Mouse (Mus musculus): ENCODE measurements at regions not wholly inside any gene's neighbourhood (a gene's known extent, or its start where the extent isn't known, plus 50 kb on each side); places are given as distances from the start of the nearest gene placed in this dataset.

DNA sequence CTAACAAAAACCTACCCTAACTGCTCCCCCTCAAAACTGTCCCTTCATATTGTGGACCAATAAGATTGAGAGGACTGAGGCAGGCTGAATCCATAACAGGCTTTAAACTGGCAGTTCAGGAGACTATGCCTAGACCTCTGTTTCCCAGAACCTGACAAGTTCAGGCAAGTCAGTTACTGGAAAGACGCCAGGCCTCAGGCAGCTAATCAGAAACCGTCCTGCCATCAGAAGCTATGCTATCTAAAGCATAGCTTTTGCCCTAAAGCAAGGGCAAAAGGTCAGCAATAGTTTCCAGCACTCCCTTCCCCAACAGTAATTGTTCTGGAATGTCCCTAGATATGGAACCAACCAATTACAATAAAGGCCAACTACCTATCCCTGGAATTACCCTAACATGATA is 273.0 kb downstream of the Bche start:
- ATAC-seq (ENCODE audit: low FRiP score), result no peak
- Histone ChIP-seq H3K9ac (no peak overlapping the region), H3K9me3 (replicated peaks) (no peaks in the 10 kb centered on the region), H3K4me1 (no peaks in the 10 kb centered on the region), H3K4me2 (replicated peaks) (no peak overlapping the region), H3K27ac (no peak overlapping the region), H3K4me3 (no peak overlapping the region), H3K27me3 (no peaks in the 10 kb centered on the region), H3K36me3 (no peaks in the 10 kb centered on the region)
- WGBS, result 74% methylated on average over 2 of the region's 2 CpGs

DNA sequence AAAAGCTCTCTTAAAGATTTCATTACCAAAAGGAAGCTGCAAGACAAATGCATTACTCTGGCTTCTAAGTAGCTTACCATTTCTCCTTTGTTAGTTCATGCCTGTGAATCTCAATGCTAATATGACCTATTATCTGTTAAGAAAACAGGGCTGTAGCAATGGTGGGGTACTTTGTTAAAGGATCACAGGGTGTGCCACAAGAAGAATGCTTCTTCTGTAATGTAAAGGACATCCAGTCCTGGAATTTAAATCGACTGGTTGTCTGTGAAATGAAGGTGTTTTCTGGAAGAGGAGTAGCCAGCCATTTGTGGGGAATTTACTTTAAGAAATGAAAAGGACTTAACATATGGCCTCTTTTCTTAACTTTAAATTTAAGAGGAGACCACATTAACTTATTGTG is 273.9 kb downstream of the Bche start:
- H3K4me1 ChIP-seq, result no peaks in the 10 kb centered on the region
- no peak overlapping the region for H3K4me2 ChIP-seq (replicated peaks)
- no peaks in the 10 kb centered on the region for H3K27me3 ChIP-seq
- WGBS, result 31% methylated on average over 1 of the region's 1 CpGs
- ATAC-seq (ENCODE audit: low FRiP score), result no peak
- no peaks in the 10 kb centered on the region for H3K36me3 ChIP-seq
- no peak overlapping the region for H3K4me3 ChIP-seq
- no peak overlapping the region for H3K27ac ChIP-seq
- no peak overlapping the region for H3K9ac ChIP-seq
- H3K9me3 ChIP-seq (replicated peaks), result no peaks in the 10 kb centered on the region

DNA sequence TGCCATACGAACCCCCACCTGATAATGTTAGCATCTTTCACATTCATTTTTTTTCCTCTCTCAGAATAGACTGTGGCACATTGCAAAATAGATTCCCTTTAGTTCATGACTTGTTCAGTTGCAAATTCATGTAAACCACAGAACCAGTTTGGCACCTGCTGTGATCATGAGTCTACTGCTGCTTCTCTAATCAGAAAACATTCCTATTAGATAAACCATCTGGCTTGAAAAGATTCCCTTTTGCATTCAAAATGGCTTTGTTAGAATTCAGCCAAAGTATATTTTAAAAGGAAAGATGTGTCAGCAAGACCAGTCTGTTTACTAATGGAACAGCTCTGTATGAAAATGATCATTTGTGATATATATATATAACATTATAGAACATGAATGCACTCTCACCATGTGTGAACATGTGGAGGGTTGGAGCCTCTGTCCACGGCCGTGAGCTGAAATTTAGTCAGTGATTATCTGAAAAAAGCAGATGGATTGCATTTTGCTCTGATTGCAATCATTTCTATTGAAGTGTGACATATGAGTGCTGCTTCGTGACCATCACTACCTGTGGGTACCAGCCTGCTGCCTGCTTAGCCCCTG is 298.2 kb downstream of the Bche start:
- ATAC-seq (ENCODE audit: low FRiP score), result no peak
- Histone ChIP-seq H3K9me3 (replicated peaks) (no peaks in the 10 kb centered on the region), H3K4me3 (no peak overlapping the region), H3K9ac (no peak overlapping the region), H3K27ac (no peak overlapping the region), H3K4me2 (replicated peaks) (no peak overlapping the region), H3K36me3 (no peaks in the 10 kb centered on the region), H3K27me3 (no peaks in the 10 kb centered on the region), H3K4me1 (no peaks in the 10 kb centered on the region)
- WGBS, result 77% methylated on average over 4 of the region's 4 CpGs

DNA sequence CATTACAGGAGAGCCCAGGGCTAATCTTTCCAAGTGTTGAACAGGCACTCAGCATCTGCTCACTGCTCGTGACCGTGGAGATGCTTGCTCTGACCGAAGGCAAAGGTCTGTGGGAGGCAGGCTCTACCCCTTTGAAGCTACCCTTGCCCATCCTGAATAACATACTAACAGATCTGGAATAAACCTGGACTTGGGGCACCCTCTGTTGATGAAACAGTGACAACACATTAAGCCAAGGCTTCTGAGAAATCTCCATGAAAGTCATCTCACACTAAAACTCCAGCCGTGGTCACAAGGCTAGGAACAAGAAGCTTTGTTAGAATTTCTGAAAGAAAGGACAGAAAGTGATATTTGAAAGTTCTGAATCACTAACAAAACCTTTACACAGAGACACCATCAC is 306.8 kb downstream of the Bche start:
- Histone ChIP-seq H3K4me2 (replicated peaks) (no peak overlapping the region), H3K4me3 (no peak overlapping the region), H3K27ac (no peak overlapping the region), H3K27me3 (no peaks in the 10 kb centered on the region), H3K9me3 (replicated peaks) (no peaks in the 10 kb centered on the region), H3K4me1 (no peaks in the 10 kb centered on the region), H3K9ac (no peak overlapping the region), H3K36me3 (no peaks in the 10 kb centered on the region)
- WGBS, result 81% methylated on average over 4 of the region's 4 CpGs
- ATAC-seq (ENCODE audit: low FRiP score), result no peak

DNA sequence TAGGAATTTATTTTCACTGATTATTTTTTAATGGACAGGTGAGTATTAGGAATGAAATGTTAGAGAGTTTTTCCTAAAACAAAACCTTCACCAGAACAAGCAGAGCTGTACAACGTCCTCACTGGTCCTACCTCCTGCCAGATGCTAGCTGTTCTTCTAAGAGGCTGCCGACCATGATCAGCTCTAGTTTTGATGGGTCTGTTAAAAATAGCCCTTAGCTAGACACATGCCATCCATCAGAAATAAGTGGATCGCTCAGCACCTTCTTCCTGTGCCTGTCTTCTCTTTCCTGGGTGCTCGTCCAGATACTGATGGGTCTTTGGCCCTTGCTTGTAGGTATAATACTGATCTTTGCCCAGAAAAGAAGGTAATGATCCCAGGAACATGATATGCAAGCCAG is 312.4 kb downstream of the Bche start:
- Histone ChIP-seq H3K4me1 (no peaks in the 10 kb centered on the region), H3K4me3 (no peak overlapping the region), H3K27me3 (no peaks in the 10 kb centered on the region), H3K36me3 (no peaks in the 10 kb centered on the region), H3K4me2 (replicated peaks) (no peak overlapping the region), H3K27ac (no peak overlapping the region), H3K9ac (no peak overlapping the region), H3K9me3 (replicated peaks) (no peaks in the 10 kb centered on the region)
- 72% methylated on average over 4 of the region's 4 CpGs for whole genome bisulfite sequencing
- ATAC-seq (ENCODE audit: low FRiP score), result no peak

DNA sequence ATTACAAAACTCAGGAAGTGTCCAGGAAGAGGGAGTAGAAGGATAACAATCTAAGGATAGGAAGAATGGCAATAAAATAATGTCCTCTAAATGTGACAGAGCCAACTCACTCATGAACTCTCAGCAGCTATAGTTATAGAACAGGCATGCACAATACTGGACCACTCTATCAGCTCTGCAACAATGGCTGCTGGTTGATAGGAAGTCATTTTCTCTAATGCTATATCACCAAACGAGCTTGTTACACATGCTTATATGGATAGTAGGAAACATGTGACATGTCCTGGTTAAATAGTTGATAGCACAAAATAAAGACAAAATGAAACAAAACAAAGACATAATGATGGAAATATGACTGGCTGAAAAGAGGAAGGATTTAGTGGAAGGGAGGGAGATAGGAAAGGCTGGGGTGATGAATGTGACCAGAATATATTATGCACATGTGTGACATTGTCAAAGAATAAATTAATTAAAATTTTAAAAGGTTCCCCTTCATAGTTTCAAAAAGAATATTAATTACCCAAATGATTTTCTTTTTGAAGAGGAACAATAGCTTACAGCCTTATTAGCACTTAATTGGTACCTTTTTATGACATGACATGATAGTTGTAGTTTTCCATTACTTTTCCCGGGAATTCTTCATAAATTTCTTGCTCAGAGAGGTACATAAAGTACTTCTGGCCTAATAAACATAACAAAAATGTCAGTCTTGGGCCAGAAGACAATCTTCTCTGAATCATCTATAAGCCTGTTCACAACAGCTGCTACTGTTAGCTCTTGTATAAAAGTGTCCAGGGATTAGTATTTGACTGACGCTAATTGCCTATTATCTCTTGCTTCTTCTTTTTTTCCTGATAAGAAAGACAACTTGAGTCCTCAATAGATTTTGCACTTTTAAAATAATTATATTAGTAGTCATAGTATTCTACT is 318.2 kb downstream of the Bche start:
- WGBS, result 81% methylated on average over 3 of the region's 3 CpGs
- Histone ChIP-seq H3K27me3 (no peaks in the 10 kb centered on the region), H3K4me1 (no peaks in the 10 kb centered on the region), H3K4me2 (replicated peaks) (no peak overlapping the region), H3K9ac (no peak overlapping the region), H3K27ac (no peak overlapping the region), H3K4me3 (no peak overlapping the region), H3K9me3 (replicated peaks) (no peaks in the 10 kb centered on the region), H3K36me3 (no peaks in the 10 kb centered on the region)
- ATAC-seq (ENCODE audit: low FRiP score), result no peak

DNA sequence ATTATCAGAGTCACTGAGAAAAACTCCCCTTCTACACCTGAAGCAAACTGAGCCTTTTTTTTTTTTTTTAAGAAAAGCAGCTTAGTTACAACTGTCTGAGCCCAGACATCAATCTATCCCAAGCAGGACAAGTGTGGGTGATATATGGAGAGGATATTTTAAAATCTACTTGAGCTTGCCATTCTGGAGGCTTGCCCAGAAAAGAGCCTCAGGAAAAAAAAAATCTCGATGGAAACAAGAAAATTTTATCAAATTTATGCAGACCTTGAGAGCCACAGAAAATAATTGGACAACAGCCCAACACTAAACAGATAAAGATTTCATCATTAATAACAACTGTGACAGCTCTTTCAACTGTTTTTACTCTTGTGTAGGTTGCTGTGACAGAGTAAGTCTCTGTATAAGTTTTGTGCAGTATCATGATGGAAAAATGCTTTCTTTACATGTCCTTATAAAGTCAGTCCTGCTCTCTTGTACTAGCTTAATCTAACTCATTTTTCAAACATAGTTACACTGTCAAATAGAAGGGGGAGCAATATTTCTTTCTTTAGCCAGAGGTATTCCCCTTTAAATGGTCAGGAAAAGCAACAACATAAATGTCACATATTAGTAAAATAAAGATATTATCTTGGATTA is 297.4 kb upstream of the Slitrk3 start:
- Histone ChIP-seq H3K4me2 (replicated peaks) (no peak overlapping the region), H3K27me3 (no peaks in the 10 kb centered on the region), H3K9me3 (replicated peaks) (no peaks in the 10 kb centered on the region), H3K9ac (no peak overlapping the region), H3K4me3 (no peak overlapping the region), H3K36me3 (no peaks in the 10 kb centered on the region), H3K4me1 (no peaks in the 10 kb centered on the region), H3K27ac (no peak overlapping the region)
- ATAC-seq (ENCODE audit: low FRiP score), result no peak
- whole genome bisulfite sequencing, result 76% methylated on average over 1 of the region's 1 CpGs

DNA sequence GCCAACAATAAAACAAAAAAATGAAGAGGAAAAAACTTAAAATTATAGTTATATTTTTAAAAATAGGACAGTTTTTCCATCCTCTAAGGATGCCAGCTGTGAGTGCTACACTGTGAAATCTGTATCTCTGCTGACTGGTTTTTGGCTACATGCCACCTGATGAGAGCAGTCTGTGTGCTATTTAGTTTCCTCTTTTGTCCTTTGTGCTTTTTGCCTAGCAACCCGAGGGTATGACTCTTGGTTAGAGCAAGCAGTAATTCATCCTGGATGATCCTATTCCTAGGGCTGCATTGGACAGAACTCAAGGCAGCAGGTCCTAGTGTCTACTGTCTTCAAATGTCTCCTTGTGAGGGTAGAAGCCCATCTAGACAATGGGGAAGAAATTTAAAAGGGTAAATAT is 285.6 kb upstream of the Slitrk3 start:
- Histone ChIP-seq H3K9me3 (replicated peaks) (no peaks in the 10 kb centered on the region), H3K4me2 (replicated peaks) (no peak overlapping the region), H3K27ac (no peak overlapping the region), H3K36me3 (no peaks in the 10 kb centered on the region), H3K4me3 (no peak overlapping the region), H3K4me1 (no peaks in the 10 kb centered on the region), H3K27me3 (no peaks in the 10 kb centered on the region), H3K9ac (no peak overlapping the region)
- peak; percentile 86 for ATAC-seq (ENCODE audit: low FRiP score)
- WGBS, result 10% methylated on average over 1 of the region's 1 CpGs

DNA sequence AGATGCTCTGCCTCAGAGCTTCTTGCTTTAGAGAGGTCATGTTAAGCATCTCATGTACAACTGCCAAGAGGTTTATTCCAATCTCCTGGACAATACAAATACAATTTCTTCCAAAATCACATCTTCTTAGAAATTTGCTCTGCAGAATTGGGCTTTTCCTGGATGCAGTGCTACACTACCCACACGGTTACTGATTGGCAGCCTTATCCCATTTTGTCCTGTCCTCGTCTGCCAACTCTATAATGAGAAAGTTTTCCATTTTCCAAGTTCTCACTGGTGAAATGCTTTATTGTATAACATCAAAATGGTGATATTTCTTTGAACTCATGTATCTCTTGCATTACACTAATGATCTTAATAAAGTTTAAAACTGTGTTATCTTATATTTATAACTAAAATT is 282.1 kb upstream of the Slitrk3 start:
- H3K4me2 ChIP-seq (replicated peaks), result no peak overlapping the region
- H3K27ac ChIP-seq, result no peak overlapping the region
- no peaks in the 10 kb centered on the region for H3K9me3 ChIP-seq (replicated peaks)
- no peaks in the 10 kb centered on the region for H3K36me3 ChIP-seq
- H3K27me3 ChIP-seq, result no peaks in the 10 kb centered on the region
- ATAC-seq (ENCODE audit: low FRiP score), result no peak
- 90% methylated on average over 2 of the region's 2 CpGs for WGBS
- H3K9ac ChIP-seq, result no peak overlapping the region
- H3K4me1 ChIP-seq, result no peaks in the 10 kb centered on the region
- H3K4me3 ChIP-seq, result no peak overlapping the region

DNA sequence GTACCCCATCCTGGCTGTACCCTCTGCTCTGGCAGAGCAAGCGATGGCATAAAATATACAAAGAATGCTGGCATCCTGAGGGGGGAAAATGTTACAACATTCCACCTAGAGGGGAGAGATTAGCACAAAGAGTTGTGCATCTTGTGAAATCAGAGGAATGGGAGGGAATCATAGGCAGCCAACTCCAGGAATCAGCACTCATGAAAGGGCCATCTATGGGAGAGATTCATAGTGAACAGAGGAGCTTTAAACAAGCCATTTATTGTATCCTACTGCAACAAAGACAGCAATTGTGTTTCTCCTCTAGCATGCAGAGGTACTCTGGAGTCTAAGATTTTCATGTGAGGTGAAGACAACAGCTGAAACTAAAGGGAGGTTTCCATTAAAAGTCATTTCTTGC is 265.6 kb upstream of the Slitrk3 start:
- Histone ChIP-seq H3K27ac (no peak overlapping the region), H3K4me2 (replicated peaks) (no peak overlapping the region), H3K36me3 (no peaks in the 10 kb centered on the region), H3K9ac (no peak overlapping the region), H3K4me3 (no peak overlapping the region), H3K9me3 (replicated peaks) (no peaks in the 10 kb centered on the region), H3K4me1 (no peaks in the 10 kb centered on the region), H3K27me3 (no peaks in the 10 kb centered on the region)
- no peak for ATAC-seq (ENCODE audit: low FRiP score)
- WGBS, result 74% methylated on average over 1 of the region's 1 CpGs
